8 mouse cellular contexts compared by ENCODE assay signal in genomic region chr15:97337636-97338352, GRCm38 (mm10).
DNase-seq lines count a peak whose midpoint lies in the region; ATAC-seq and TF ChIP-seq lines count a peak whose summit lies in the region.

No protein-coding gene starts in this region.

- H3K36me3 ChIP-seq in testis, adult 2 months (ENCODE audit: control insufficient read depth, insufficient read depth, low read length) = no peaks in the 10 kb centered on the region
- H3K36me3 ChIP-seq in forebrain, embryonic 16.5 days (ENCODE audit: control insufficient read depth, insufficient read depth) = no peaks in the 10 kb centered on the region
- no peaks in the 10 kb centered on the region for H3K36me3 ChIP-seq in liver, embryonic 16.5 days (ENCODE audit: control insufficient read depth, insufficient read depth)

- ATAC-seq in forebrain, embryonic 16.5 days = no peak
- ATAC-seq in liver, embryonic 16.5 days (ENCODE audit: low read depth) = peak; percentile 94
- no peak for ATAC-seq in cerebellum, adult (ENCODE audit: insufficient number of reproducible peaks, low FRiP score, low TSS enrichment)

- no peak for TF ChIP-seq CTCF in testis, adult 2 months (IDR thresholded peaks at IDR 0.05; ENCODE audit: control insufficient read depth, insufficient read depth, insufficient replicate concordance, low read depth, low read length)

- peak overlapping the region; percentile 86 for H3K4me3 ChIP-seq in testis, adult 2 months (ENCODE audit: control insufficient read depth, low read depth, low read length)
- peak overlapping the region; percentile 18; the same call in 1 of the 2 replicates for H3K4me3 ChIP-seq in forebrain, embryonic 16.5 days (replicated peaks; ENCODE audit: low read length)
- peak overlapping the region; percentile 25 for H3K4me3 ChIP-seq in liver, embryonic 16.5 days (ENCODE audit: low read depth, low read length)

- peak overlapping the region; percentile 86 for H3K27ac ChIP-seq in testis, adult 2 months (ENCODE audit: control insufficient read depth, insufficient read depth, low read depth, low read length)
- no peak overlapping the region for H3K27ac ChIP-seq in forebrain, embryonic 16.5 days (ENCODE audit: low read length)
- H3K27ac ChIP-seq in liver, embryonic 16.5 days (ENCODE audit: low read length) = peak overlapping the region; percentile 48

- peak overlapping the region; percentile 48 for H3K4me2 ChIP-seq in forebrain, embryonic 16.5 days (ENCODE audit: low read length)
- H3K4me2 ChIP-seq in liver, embryonic 16.5 days (ENCODE audit: low read depth, low read length) = peak overlapping the region; percentile 67

- peak; percentile 59; the same call in 1 of the 2 replicates for TF ChIP-seq POLR2A in testis, adult 2 months (IDR thresholded peaks at IDR 0.05; ENCODE audit: control insufficient read depth, low read depth, low read length)

- peaks cover 8% of the 10 kb centered on the region for H3K4me1 ChIP-seq in testis, adult 2 months (ENCODE audit: control insufficient read depth, insufficient read depth, low read length)
- H3K4me1 ChIP-seq in forebrain, embryonic 16.5 days (replicated peaks; ENCODE audit: control insufficient read depth, insufficient read depth, low read length) = peaks cover 5% of the 10 kb centered on the region
- peaks cover 27% of the 10 kb centered on the region for H3K4me1 ChIP-seq in liver, embryonic 16.5 days (ENCODE audit: control insufficient read depth, low read depth, low read length)

- no peak for DNase-seq in testis, postnatal 10 days (ENCODE audit: low spot score)
- DNase-seq in left cerebral cortex, adult 18-20 months (ENCODE audit: low spot score in 2 of 2) = no peak
- no peak for DNase-seq in cerebellum, postnatal 14 days
- DNase-seq in right cerebral cortex, postnatal 4 days = no peak

- H3K9me3 ChIP-seq in forebrain, embryonic 16.5 days (ENCODE audit: control insufficient read depth, low read length) = peaks cover 2% of the 10 kb centered on the region; the same call in 1 of the 2 replicates
- no peaks in the 10 kb centered on the region for H3K9me3 ChIP-seq in liver, embryonic 16.5 days (replicated peaks; ENCODE audit: control insufficient read depth, low read length)

- H3K9ac ChIP-seq in forebrain, embryonic 16.5 days (replicated peaks; ENCODE audit: low read depth, low read length) = no peak overlapping the region
- peak overlapping the region; percentile 49; the same call in 1 of the 2 replicates for H3K9ac ChIP-seq in liver, embryonic 16.5 days (ENCODE audit: low read depth, low read length)

- WGBS in forebrain, embryonic 16.5 days = 34% methylated on average over 14 of the region's 14 CpGs
- 20% methylated on average over 14 of the region's 14 CpGs for WGBS in liver, embryonic 16.5 days (ENCODE audit: insufficient replicate concordance)

- H3K27me3 ChIP-seq in testis, adult 2 months (ENCODE audit: control insufficient read depth, insufficient read depth, low read length) = no peaks in the 10 kb centered on the region
- H3K27me3 ChIP-seq in forebrain, embryonic 16.5 days (replicated peaks; ENCODE audit: control insufficient read depth, insufficient read depth, low read length) = no peaks in the 10 kb centered on the region
- H3K27me3 ChIP-seq in liver, embryonic 16.5 days (ENCODE audit: control insufficient read depth, insufficient read depth, low read depth, low read length) = no peaks in the 10 kb centered on the region

Comparison
In these comparisons a context has a peak if more than half of its experiments do, and no peak if none do; other contexts are left out.
1. H3K4me3 ChIP-seq: peak in every context shown above with its lines; median percentile 86 in testis, adult 2 months; 25 in liver, embryonic 16.5 days; 18 in forebrain, embryonic 16.5 days.